Mouse (Mus musculus) c-Kit-positive CD71-negative TER-119-negative erythroid progenitor cells, embryonic 14.5 days (primary cell): ENCODE data around the gene Plaur.

Experiments used
- DNase-seq: peaks from one replicate; pipeline ENCODE4 v3.0.0-alpha.2; 2013; ENCODE audit warnings: low read depth

Plaur gene

GRCm38 (mm10) chr7:24462388-24463319 lies at the start of gene Plaur:
TSS of gene Plaur (plus strand) at chr7:24462484.
- DNase-seq = no peak

GRCm38 (mm10) chr7:24413630-24414029 lies 48.7 kb upstream of the Plaur start:
- no peak for DNase-seq

GRCm38 (mm10) chr7:24415261-24415660 lies 47.0 kb upstream of the Plaur start:
- DNase-seq = no peak

- DNase-seq = no peak
Measured at GRCm38 (mm10) chr7:24419579-24419978, 42.7 kb upstream of the Plaur start.

- DNase-seq = no peak
Measured at GRCm38 (mm10) chr7:24421648-24422047, 40.6 kb upstream of the Plaur start.

GRCm38 (mm10) chr7:24422251-24422650 lies 40.0 kb upstream of the Plaur start:
- DNase-seq = no peak

- no peak for DNase-seq
Measured at GRCm38 (mm10) chr7:24423107-24423763, 39.0 kb upstream of the Plaur start.

GRCm38 (mm10) chr7:24423956-24424732 lies 38.1 kb upstream of the Plaur start:
- no peak for DNase-seq

GRCm38 (mm10) chr7:24425919-24426318 lies 36.4 kb upstream of the Plaur start:
- DNase-seq = no peak

- DNase-seq = no peak
Measured at GRCm38 (mm10) chr7:24427168-24427567, 35.1 kb upstream of the Plaur start.

GRCm38 (mm10) chr7:24428725-24429124 lies 33.6 kb upstream of the Plaur start:
- no peak for DNase-seq

- DNase-seq = no peak
Measured at GRCm38 (mm10) chr7:24429413-24430112, 32.7 kb upstream of the Plaur start.

- DNase-seq = no peak
Measured at GRCm38 (mm10) chr7:24430551-24431345, 31.5 kb upstream of the Plaur start.

- no peak for DNase-seq
Measured at GRCm38 (mm10) chr7:24431713-24432112, 30.6 kb upstream of the Plaur start.

GRCm38 (mm10) chr7:24435305-24435704 lies 27.0 kb upstream of the Plaur start:
- no peak for DNase-seq

- no peak for DNase-seq
Measured at GRCm38 (mm10) chr7:24437981-24438380, 24.3 kb upstream of the Plaur start.

GRCm38 (mm10) chr7:24439191-24439590 lies 23.1 kb upstream of the Plaur start:
- no peak for DNase-seq

- no peak for DNase-seq
Measured at GRCm38 (mm10) chr7:24439891-24440290, 22.4 kb upstream of the Plaur start.

GRCm38 (mm10) chr7:24441785-24442184 lies 20.5 kb upstream of the Plaur start:
- peak; percentile 78 for DNase-seq

- DNase-seq = no peak
Measured at GRCm38 (mm10) chr7:24442313-24442712, 20.0 kb upstream of the Plaur start.
